Mouse (Mus musculus) bone marrow, adult 2 months (tissue): ENCODE results near the gene Acp4.

Source experiments
- CTCF ChIP-seq: fragments of 200-500 bp; IDR thresholded peaks from 2 replicates; pipeline ENCODE4 v1.5.1; 2011; ENCODE audit warnings: low read length, control low read depth; ENCODE audit not compliant: control insufficient read depth, insufficient read depth
- POLR2A ChIP-seq: fragments of 200-500 bp; IDR thresholded peaks from 2 replicates; pipeline ENCODE4 v1.6.1; 2011; ENCODE audit warnings: low read depth, mild to moderate bottlenecking, control low read depth, low read length, borderline replicate concordance; ENCODE audit not compliant: control insufficient read depth

DNA sequence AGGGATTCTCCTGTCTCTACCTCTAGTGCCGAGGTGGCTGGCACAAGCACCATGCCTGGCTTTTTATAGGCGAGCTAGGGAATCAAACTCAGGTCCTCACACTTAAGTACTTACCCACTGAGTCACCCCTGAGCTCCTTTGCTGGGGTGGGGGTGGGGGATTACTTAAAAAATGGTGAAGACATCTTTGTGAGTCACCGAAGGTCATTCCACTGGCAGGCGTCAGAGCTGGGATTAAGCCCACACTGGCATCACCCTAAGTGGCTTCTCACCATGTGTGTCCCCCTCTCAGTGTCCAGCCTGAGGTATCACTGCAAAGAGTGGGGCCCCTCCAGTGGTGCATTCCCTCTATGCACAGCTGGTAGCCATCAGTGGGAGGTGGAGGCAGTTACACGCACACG, 3.2 kb upstream of the Acp4 start:
- TF ChIP-seq CTCF (no peak), POLR2A (no peak)
